Mouse (Mus musculus): ENCODE measurements around the gene Palld.

GRCm38 (mm10) chr8:61745181-61745980 lies 157.1 kb downstream of the Palld start:
- TF ChIP-seq CTCF (conservative IDR thresholded peaks at IDR 0.05 in 1 of 2, IDR thresholded peaks at IDR 0.05 in 1 of 2; ENCODE audit: low read depth in 2 of 2, low read length in 2 of 2) = no peak
- TF ChIP-seq ZC3H11A (IDR thresholded peaks at IDR 0.05; ENCODE audit: low read depth, low read length) = no peak
- TF ChIP-seq JUN (IDR thresholded peaks at IDR 0.05; ENCODE audit: insufficient read depth, low read depth, low read length) = no peak
- TF ChIP-seq CHD1 (IDR thresholded peaks at IDR 0.05; ENCODE audit: low read depth, low read length) = no peak
- no peak for TF ChIP-seq KAT2A (IDR thresholded peaks at IDR 0.05; ENCODE audit: insufficient replicate concordance, low read length)
- TF ChIP-seq NRF1 (IDR thresholded peaks at IDR 0.05; ENCODE audit: low read depth, low read length) = no peak
- no peak for TF ChIP-seq POLR2A (IDR thresholded peaks at IDR 0.05; ENCODE audit: low read depth, low read length)
